Mouse (Mus musculus) embryonic fibroblast, embryonic 13.5 days (primary cell): ENCODE measurements around the gene C1qa. TPM values are rescaled to one million over a fixed set of nuclear protein-coding genes. Genes with fewer than 3 reads are reported as not detected.

ENCODE experiments used
- H3K27ac ChIP-seq: 2 replicates; pipeline ENCODE4 v1.5.1; 2012; ENCODE audit warnings: low read length, control low read depth, inconsistent platforms; ENCODE audit not compliant: insufficient read depth
- H3K4me1 ChIP-seq: 2 replicates; pipeline ENCODE4 v1.6.1; 2011; ENCODE audit warnings: low read length; ENCODE audit not compliant: control insufficient read depth, insufficient read depth
- H3K4me3 ChIP-seq: 2 replicates; pipeline ENCODE4 v1.5.1; 2011; ENCODE audit warnings: mild to moderate bottlenecking, control low read depth, low read length; ENCODE audit not compliant: insufficient read depth
- CTCF ChIP-seq: IDR thresholded peaks from 2 replicates; pipeline ENCODE4 v1.5.1; 2011; ENCODE audit warnings: mild to moderate bottlenecking, control low read depth, low read length, moderate library complexity, borderline replicate concordance; ENCODE audit not compliant: insufficient read depth
- POLR2A ChIP-seq: IDR thresholded peaks from 2 replicates; pipeline ENCODE4 v1.6.1; 2011; ENCODE audit warnings: low read depth, mild to moderate bottlenecking, control low read depth, low read length, moderate library complexity
- polyA plus RNA-seq: library from polyadenylated mRNA; stranded (reverse); fragments of >200 nt; gene quantifications from 2 replicates; pipeline ENCODE4 v1.2.4, GENCODE M21; 2011; ENCODE audit warnings: low read depth; ENCODE audit not compliant: missing spikeins, insufficient read length

The C1qa gene
- polyA plus RNA-seq = 0.48 and 8.9 TPM in 2 replicates

GRCm38 (mm10) chr4:136898637-136899036 is at the start of gene C1qa:
Gene C1qa, minus strand, starts transcription at chr4:136898803.
- no peak within 1 kb of the TSS for H3K27ac ChIP-seq
- no peak within 1 kb of the TSS for H3K4me3 ChIP-seq
- TF ChIP-seq CTCF (no peak), POLR2A (no peak)
- no peaks in the 10 kb centered on the region for H3K4me1 ChIP-seq

GRCm38 (mm10) chr4:136945397-136945796 is 46.8 kb upstream of the C1qa start:
- H3K27ac ChIP-seq = no peak overlapping the region
- TF ChIP-seq CTCF = no peak
- no peak overlapping the region for H3K4me3 ChIP-seq
- H3K4me1 ChIP-seq = no peaks in the 10 kb centered on the region

- Histone ChIP-seq H3K4me3 (no peak overlapping the region), H3K4me1 (no peaks in the 10 kb centered on the region), H3K27ac (no peak overlapping the region)
- TF ChIP-seq POLR2A (no peak), CTCF (no peak)
Measured at GRCm38 (mm10) chr4:136944558-136945350, 46.2 kb upstream of the C1qa start.

- H3K4me1 ChIP-seq = no peaks in the 10 kb centered on the region
- H3K4me3 ChIP-seq = no peak overlapping the region
- no peak overlapping the region for H3K27ac ChIP-seq
- TF ChIP-seq CTCF = no peak
- TF ChIP-seq POLR2A = no peak
Measured at GRCm38 (mm10) chr4:136943175-136943574, 44.6 kb upstream of the C1qa start.

GRCm38 (mm10) chr4:136942761-136943160 is 44.2 kb upstream of the C1qa start:
- H3K4me3 ChIP-seq = no peak overlapping the region
- H3K27ac ChIP-seq = no peak overlapping the region
- TF ChIP-seq POLR2A = no peak
- no peak for TF ChIP-seq CTCF
- no peaks in the 10 kb centered on the region for H3K4me1 ChIP-seq

- Histone ChIP-seq H3K27ac (no peak overlapping the region), H3K4me3 (no peak overlapping the region), H3K4me1 (no peaks in the 10 kb centered on the region)
- TF ChIP-seq CTCF (no peak), POLR2A (no peak)
Measured at GRCm38 (mm10) chr4:136937935-136938334, 39.3 kb upstream of the C1qa start.

GRCm38 (mm10) chr4:136937344-136937743 is 38.7 kb upstream of the C1qa start:
- H3K4me3 ChIP-seq = no peak overlapping the region
- H3K27ac ChIP-seq = no peak overlapping the region
- TF ChIP-seq CTCF (no peak), POLR2A (no peak)
- no peaks in the 10 kb centered on the region for H3K4me1 ChIP-seq

- Histone ChIP-seq H3K4me3 (no peak overlapping the region), H3K4me1 (no peaks in the 10 kb centered on the region), H3K27ac (no peak overlapping the region)
- TF ChIP-seq CTCF = no peak
Measured at GRCm38 (mm10) chr4:136934746-136935613, 36.4 kb upstream of the C1qa start.

GRCm38 (mm10) chr4:136930474-136930873 is 31.9 kb upstream of the C1qa start:
- H3K4me3 ChIP-seq = no peak overlapping the region
- H3K27ac ChIP-seq = no peak overlapping the region
- TF ChIP-seq CTCF (no peak), POLR2A (no peak)
- no peaks in the 10 kb centered on the region for H3K4me1 ChIP-seq

GRCm38 (mm10) chr4:136928928-136929327 is 30.3 kb upstream of the C1qa start:
- H3K4me1 ChIP-seq = no peaks in the 10 kb centered on the region
- no peak overlapping the region for H3K4me3 ChIP-seq
- no peak overlapping the region for H3K27ac ChIP-seq
- TF ChIP-seq CTCF (peak; percentile 18; the same call in 1 of the 2 replicates), POLR2A (no peak)
